Mouse (Mus musculus) A20 (cell line): ENCODE data around the gene Zan.
A peak's percentile ranks its signal among the peaks of the same experiment; 100 is the strongest.
"Not testable (repeated sequence)": the region's sequence is repeated elsewhere in the genome, so short reads cannot be mapped to it uniquely, and the experiment has no call there.

Experiments used
- DNase-seq: peaks from one replicate; pipeline ENCODE4 v3.0.0-alpha.2; 2011; ENCODE audit warnings: low read depth, low spot score

Zan gene

GRCm38 (mm10) chr5:137501709-137502666, 25.1 kb upstream of the Zan start, which contains the start of gene Pop7:
Pop7 (minus strand) TSS chr5:137502518.
- peak; percentile 100 for DNase-seq

DNA sequence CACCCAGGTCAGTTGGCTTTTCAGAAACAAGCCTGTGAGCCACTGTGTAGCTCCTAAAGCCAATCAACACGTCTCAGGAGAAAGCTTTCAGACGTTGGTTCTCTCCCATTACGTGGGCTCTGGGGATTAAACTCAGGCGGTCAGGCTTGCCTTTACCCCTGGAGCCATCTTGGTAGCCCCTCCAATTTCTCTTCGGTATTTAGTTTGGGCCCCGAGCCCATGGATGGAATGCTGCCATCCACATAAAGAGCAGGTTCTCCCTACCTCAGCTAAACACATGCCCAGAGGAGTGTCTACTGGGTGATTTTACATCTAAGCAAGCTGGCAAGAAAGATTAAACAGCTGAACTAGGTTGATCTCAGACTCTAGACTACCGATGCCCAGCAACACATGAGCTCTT, 23.3 kb upstream of the Zan start:
- DNase-seq, result no peak

GRCm38 (mm10) chr5:137493831-137494230, 17.0 kb upstream of the Zan start:
- no peak for DNase-seq

- no peak for DNase-seq
Measured at GRCm38 (mm10) chr5:137491559-137491958, 14.7 kb upstream of the Zan start.

DNA sequence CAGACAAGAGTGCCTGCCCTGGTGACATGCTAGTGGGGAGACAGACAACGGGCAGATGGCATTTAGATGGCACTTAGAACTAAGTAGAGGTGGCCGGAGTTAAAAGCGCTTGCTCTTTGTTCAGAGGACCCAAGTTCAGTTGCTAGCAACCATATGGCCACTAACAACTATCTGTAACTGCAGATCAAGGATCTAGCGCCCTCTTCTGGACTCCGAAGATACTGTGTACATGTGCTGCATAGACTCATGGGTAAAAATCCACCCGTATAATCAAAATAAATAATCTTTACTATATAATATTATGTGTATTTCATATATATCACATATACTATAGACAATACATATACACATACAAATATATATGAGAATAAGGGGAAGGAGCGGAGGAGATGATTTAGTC, 10.8 kb upstream of the Zan start:
- DNase-seq, result peak; percentile 65

DNA sequence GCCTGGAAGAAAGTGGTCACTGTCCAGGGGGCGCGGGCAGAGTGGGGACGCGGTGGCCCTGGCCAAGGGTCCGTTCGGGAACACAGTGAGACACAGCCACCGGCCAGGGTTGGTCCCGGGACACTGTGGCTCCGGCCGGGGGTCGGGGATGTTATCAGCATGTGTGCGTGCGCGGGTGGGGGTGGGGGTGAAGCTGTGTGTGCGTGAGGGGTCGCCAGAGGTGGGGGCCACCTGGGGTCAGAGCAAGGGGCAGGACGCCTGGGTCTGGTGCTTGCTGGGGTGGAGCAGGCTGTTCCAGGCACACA, 8.9 kb upstream of the Zan start:
- no peak for DNase-seq

- no peak for DNase-seq
Measured at GRCm38 (mm10) chr5:137485071-137485850, 8.4 kb upstream of the Zan start.

DNA sequence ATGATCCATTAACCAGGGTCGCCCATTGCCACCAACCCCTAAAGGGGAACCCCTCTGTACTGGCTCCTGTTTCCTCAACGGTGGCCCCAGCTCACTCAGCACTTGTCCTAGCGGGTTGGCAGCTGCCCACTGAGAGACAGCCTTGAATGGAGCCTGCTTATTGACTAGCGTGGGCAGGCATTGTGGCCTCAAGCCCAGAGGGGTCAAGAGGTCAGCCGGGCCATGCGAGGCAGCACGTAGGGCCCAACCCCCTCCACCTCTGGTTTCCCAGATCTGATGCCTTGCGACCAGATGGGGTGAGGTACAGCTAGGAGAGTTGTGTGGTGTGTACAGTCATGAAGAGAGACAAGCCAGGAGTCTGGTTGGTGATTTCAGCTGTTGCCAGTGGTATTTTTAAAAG, 5.0 kb upstream of the Zan start:
- DNase-seq, result no peak

- peak; percentile 53 for DNase-seq
Measured at GRCm38 (mm10) chr5:137481138-137481537, 4.3 kb upstream of the Zan start.

DNA sequence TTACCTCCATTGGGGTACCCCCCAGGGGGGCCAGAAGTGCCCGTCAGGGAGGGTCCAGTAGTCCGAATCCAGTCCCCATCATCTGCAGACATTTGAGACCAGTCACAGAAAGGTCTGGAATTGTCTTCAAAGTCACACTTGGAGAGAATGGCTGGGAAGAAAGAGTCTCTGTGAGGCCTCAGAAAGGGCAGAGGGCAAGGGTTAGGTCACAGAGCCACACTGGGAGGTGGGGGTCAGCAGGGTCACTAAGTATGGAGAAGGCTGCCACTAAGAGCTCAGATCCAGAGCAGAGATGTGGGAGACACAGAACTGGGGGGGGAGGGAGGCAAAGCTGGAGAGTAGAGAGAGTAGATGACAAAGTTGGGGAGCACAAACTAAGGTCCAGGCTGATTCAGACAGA, 2.5 kb downstream of the Zan start:
- no peak for DNase-seq

DNA sequence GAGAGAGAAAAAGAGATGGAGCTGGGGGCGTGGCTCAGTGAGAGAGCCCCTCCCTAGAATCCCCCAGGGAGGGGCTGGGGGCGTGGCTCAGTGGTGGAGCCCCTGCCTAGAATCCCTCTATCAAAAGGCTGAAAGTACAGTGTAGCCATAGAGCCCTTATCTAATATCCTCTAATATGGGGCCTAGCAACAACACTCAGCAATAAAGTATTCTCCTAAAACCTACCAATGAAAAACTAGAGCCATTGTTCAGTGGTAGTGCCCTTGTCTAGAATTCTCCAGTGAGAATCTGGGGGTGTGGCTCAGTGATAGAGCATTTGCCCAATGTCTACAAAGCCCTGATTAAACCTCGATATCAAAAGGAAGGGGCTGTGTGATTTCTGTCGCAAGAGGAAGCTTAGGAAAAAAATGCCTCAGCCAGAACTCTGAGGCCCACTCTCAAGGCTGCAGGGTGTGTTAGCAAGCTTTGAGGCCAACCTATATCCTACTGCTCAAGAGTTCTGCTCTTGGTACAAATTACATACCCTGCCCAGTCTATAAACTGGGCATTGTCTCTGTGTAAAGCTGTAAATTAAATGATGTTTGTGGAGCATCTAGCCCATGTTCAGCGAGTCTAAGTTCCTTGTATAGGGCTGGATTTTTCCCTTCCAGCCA, 4.5 kb downstream of the Zan start:
- DNase-seq, result no peak

DNA sequence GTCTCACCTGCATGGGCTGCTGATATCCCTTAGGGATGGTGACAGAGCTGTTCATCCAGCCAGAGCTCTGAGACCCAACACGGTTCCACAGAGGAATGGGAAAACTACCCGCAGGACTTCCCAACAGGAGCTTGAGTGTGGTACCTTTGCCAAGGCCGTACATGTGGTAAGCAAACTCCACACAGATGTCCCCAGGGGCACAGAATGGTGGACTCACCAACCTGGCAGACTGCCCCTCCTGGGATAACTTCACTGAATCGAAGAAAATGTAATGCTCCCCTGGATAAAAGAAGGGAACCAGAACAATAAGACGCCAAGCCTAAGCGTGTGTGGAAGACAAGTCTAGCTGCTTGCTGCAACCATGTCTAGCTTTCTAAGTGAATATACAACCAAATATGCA, 9.9 kb downstream of the Zan start:
- no peak for DNase-seq

GRCm38 (mm10) chr5:137465049-137465448, 11.8 kb downstream of the Zan start:
- no peak for DNase-seq

GRCm38 (mm10) chr5:137455866-137456591, 20.8 kb downstream of the Zan start:
- no peak for DNase-seq

- no peak for DNase-seq
Measured at GRCm38 (mm10) chr5:137455206-137455605, 21.7 kb downstream of the Zan start.

DNA sequence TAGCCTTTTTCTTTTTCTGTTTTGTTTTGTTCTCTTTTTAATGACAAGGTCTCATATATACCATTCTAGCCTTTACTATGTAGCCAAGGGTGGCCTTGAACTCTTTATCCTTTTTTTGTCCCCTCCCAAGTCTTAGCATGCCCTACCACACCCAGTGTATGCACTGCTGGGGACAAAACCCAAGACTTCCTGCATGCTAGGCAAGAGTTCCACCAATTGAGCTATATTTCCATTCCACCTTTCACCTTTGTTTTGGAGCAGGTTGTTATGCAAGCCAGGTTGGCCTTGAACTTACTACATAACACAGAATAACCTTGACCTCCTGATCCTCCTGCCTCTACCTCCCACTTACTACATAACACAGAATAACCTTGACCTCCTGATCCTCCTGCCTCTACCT, 31.3 kb downstream of the Zan start:
- DNase-seq, result no peak

DNA sequence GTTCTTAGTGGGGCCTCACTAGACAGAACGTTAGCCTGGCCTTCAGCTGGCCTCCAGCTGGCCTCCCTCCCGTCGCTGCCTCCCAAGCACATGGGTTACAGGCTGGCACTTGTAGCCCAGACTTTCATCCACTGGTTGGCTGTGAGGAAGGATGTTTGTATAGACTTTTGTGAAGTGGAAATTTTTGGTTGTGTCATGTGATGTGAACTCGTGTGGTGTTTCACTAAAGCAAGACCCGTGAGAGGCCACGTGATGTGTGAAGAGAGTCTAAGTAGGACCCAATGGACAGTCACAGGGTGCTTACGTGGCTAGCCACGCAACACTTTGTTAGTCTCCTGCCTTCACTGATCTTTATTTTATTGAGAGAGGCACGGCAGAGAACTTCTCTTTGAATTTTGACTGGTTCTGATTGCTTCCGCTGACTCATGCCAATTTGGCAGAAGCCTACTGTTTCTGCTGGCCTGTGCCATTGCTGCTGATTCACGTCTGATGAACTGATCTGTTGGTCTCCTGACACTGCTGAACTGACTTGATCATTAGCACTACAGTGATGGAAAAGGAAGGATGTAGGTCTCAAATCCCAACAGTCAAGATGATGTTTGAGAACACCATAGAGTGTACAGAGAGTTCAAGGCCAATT, 36.5 kb downstream of the Zan start:
- no peak for DNase-seq

GRCm38 (mm10) chr5:137433889-137434288, 43.0 kb downstream of the Zan start:
- DNase-seq, result no peak

GRCm38 (mm10) chr5:137430402-137430801, 46.5 kb downstream of the Zan start:
- DNase-seq, result not testable (repeated sequence)

GRCm38 (mm10) chr5:137425648-137426047, 51.2 kb downstream of the Zan start:
- DNase-seq, result no peak

- DNase-seq, result no peak
Measured at GRCm38 (mm10) chr5:137419841-137420240, 57.0 kb downstream of the Zan start.
